Mouse (Mus musculus): Measurements from ENCODE around the gene Eif4a2.
"Not testable (repeated sequence)": the region's sequence is repeated elsewhere in the genome, so short reads cannot be mapped to it uniquely, and the experiment has no call there.

Gene Eif4a2

GRCm38 (mm10) chr16:23107231-23107942, at the start of gene Eif4a2:
Gene Eif4a2, plus strand, starts transcription at chr16:23107444.
- peak; percentile 95 to 97 for DNase-seq

- not testable (repeated sequence) for DNase-seq
These were observed 49.4 kb upstream of the Eif4a2 start, which contains the start of gene Kng1 for GRCm38 (mm10) chr16:23057668-23058447. Gene Kng1, plus strand, starts transcription at chr16:23057865.

- DNase-seq, result not testable (repeated sequence)
These were observed 47.6 kb upstream of the Eif4a2 start for GRCm38 (mm10) chr16:23059630-23060029.

- not testable (repeated sequence) for DNase-seq
These were observed 46.4 kb upstream of the Eif4a2 start for GRCm38 (mm10) chr16:23060781-23061325.

- DNase-seq, result not testable (repeated sequence)
These were observed 29.7 kb upstream of the Eif4a2 start for GRCm38 (mm10) chr16:23077516-23077915.

- not testable (repeated sequence) for DNase-seq
These were observed 20.1 kb upstream of the Eif4a2 start for GRCm38 (mm10) chr16:23087159-23087558.

- not testable (repeated sequence) for DNase-seq
These were observed 19.5 kb upstream of the Eif4a2 start for GRCm38 (mm10) chr16:23087712-23088111.

GRCm38 (mm10) chr16:23088491-23088890, 18.8 kb upstream of the Eif4a2 start:
- not testable (repeated sequence) for DNase-seq

- DNase-seq, result not testable (repeated sequence)
These were observed 15.9 kb upstream of the Eif4a2 start for GRCm38 (mm10) chr16:23091345-23091744.

GRCm38 (mm10) chr16:23093321-23093953, 13.8 kb upstream of the Eif4a2 start:
- no peak for DNase-seq

GRCm38 (mm10) chr16:23094136-23094535, 13.1 kb upstream of the Eif4a2 start:
- no peak for DNase-seq

- not testable (repeated sequence) for DNase-seq
These were observed 11.7 kb upstream of the Eif4a2 start for GRCm38 (mm10) chr16:23095581-23095980.

- DNase-seq, result not testable (repeated sequence)
These were observed 10.4 kb upstream of the Eif4a2 start for GRCm38 (mm10) chr16:23096886-23097285.

GRCm38 (mm10) chr16:23097290-23098104, 9.7 kb upstream of the Eif4a2 start:
- DNase-seq, result not testable (repeated sequence)

GRCm38 (mm10) chr16:23098105-23098452, 9.2 kb upstream of the Eif4a2 start:
- DNase-seq, result not testable (repeated sequence)

- DNase-seq, result no peak
These were observed 7.6 kb upstream of the Eif4a2 start for GRCm38 (mm10) chr16:23099632-23100031.

GRCm38 (mm10) chr16:23100099-23100575, 7.1 kb upstream of the Eif4a2 start:
- peak; percentile 52 for DNase-seq

- no peak for DNase-seq
These were observed 6.6 kb upstream of the Eif4a2 start for GRCm38 (mm10) chr16:23100613-23101012.

- DNase-seq, result no peak
These were observed 4.8 kb upstream of the Eif4a2 start for GRCm38 (mm10) chr16:23102340-23103037.

GRCm38 (mm10) chr16:23103038-23103745, 4.1 kb upstream of the Eif4a2 start:
- DNase-seq, result no peak

- DNase-seq, result no peak
These were observed 3.4 kb upstream of the Eif4a2 start for GRCm38 (mm10) chr16:23103841-23104240.

Measured in lung, postnatal 4 days (tissue).